Mouse (Mus musculus) lung, adult 2 months (tissue): Measurements from ENCODE around the gene Cpne4.

Experiments
- CTCF ChIP-seq: fragments of 200-500 bp; IDR thresholded peaks from 2 replicates; pipeline ENCODE4 v1.5.1; 2011; ENCODE audit warnings: mild to moderate bottlenecking, low read length, control low read depth; ENCODE audit not compliant: insufficient read depth
- POLR2A ChIP-seq: fragments of 200-500 bp; IDR thresholded peaks from 2 replicates; pipeline ENCODE4 v1.6.1; 2011; ENCODE audit warnings: low read depth, mild to moderate bottlenecking, control low read depth, low read length, borderline replicate concordance; ENCODE audit errors: extremely low read depth

DNA sequence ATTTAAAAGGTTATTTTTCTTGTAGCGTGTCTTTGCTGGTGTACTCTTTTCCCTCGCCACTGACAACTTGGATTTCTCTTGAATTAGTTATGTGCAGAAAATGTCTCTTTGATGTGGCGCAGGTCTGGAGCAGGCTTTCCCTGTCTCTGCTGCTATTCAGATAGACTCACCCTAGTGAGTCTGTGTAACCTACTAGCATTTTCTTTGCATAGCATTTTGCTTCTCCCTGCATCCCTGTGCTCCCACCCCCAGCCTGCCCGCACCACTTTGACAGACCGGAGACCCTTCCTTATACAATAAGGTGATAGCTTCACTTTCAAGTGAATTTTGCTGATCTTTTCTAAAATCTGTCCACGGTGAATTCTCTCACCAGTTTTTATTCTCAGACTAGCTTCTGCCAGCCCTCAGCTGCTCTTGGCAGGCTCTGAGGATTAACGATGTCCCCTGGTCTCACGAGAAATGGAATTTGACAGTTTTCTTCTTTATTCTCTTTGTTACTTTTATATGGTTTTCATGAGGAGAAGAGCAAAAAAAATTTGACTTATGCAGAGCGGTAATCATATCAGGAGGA, 105.7 kb downstream of the Cpne4 start:
- TF ChIP-seq POLR2A = no peak
- TF ChIP-seq CTCF = no peak
